Mouse (Mus musculus) midbrain, embryonic 15.5 days (tissue): ENCODE measurements around the gene Copz1. TPM values are rescaled to one million over a fixed set of nuclear protein-coding genes. Genes with fewer than 3 reads are reported as not detected.

Experiments used
- microRNA counts: library from miRNA; unstranded; fragments of <30 nt; microRNA quantifications from one replicate; lab custom pipeline; 2016
- microRNA-seq: library from miRNA; unstranded; fragments of <30 nt; microRNA quantifications from one replicate; pipeline ENCODE4, GENCODE M21; 2016
- polyA plus RNA-seq: library from polyadenylated mRNA; unstranded; fragments of >200 nt; fragmentation: Nextera tagmentation; extraction: Ambion mirVana; gene quantifications from 2 replicates; pipeline ENCODE4 v1.2.1, GENCODE M21; 2015

Copz1 gene
- polyA plus RNA-seq, 1 experiment from 2014 or later, result 197 TPM

MicroRNAs within 50 kb of the gene (microRNA counts, 519-probe panel; counts per million panel counts)
- 3,405 counts per million, percentile 78 among the panel's probes with 10 or more counts for microRNA mmu-miR-148b (lab: Ali Mortazavi, UCI)

Small RNAs within 50 kb of the gene (microRNA-seq; reads per million reads assigned to microRNA genes)
- gene Mir148b, result 196 reads per million, percentile 61 among the genes with 10 or more reads in this experiment

Other genes starting within 250 kb of the Copz1 start
- gene Smug1, start 105.6 kb upstream of the Copz1 start, polyA plus RNA-seq, result 23.4 and 24.2 TPM in 2 replicates
- 147 and 153 TPM in 2 replicates for gene Cbx5, start 32.9 kb upstream of the Copz1 start, polyA plus RNA-seq
- 669 and 721 TPM in 2 replicates for gene Hnrnpa1, start 32.3 kb upstream of the Copz1 start, polyA plus RNA-seq
- 0.63 and 0.92 TPM in 2 replicates for gene Nfe2, start 14.3 kb upstream of the Copz1 start, polyA plus RNA-seq
- gene Gpr84, start 37.9 kb downstream of the Copz1 start, polyA plus RNA-seq, result 0.31 and 0.34 TPM in 2 replicates
- 24.4 and 25.6 TPM in 2 replicates for gene Zfp385a, start 67.4 kb downstream of the Copz1 start, polyA plus RNA-seq
- gene Itga5, start 94.0 kb downstream of the Copz1 start, polyA plus RNA-seq, result 7.3 and 8.2 TPM in 2 replicates
- gene Gtsf1, start 157.8 kb downstream of the Copz1 start, polyA plus RNA-seq, result not detected in 2 replicates
- not detected in 2 replicates for gene Gtsf2, start 175.8 kb downstream of the Copz1 start, polyA plus RNA-seq
- gene Nckap1l, start 181.1 kb downstream of the Copz1 start, polyA plus RNA-seq, result 1.8 and 1.9 TPM in 2 replicates
- 87.2 and 87.4 TPM in 2 replicates for gene Pde1b, start 230.3 kb downstream of the Copz1 start, polyA plus RNA-seq